Mouse (Mus musculus) T-helper 17 cell (primary cell): Measurements from ENCODE around the gene Ebf1.
"Not testable (repeated sequence)": the region's sequence is repeated elsewhere in the genome, so short reads cannot be mapped to it uniquely, and the experiment has no call there.

ENCODE experiments used
- in situ Hi-C, 2 experiments: fragments of 300-600 bp; cut with MboI, MseI; formaldehyde crosslinking; loops; 1 replicate in 1 of 2; 2 replicates in 1 of 2; pipeline ENCODE4 v1.15.1; 2025; ENCODE audit warnings: high pct_unique_total_duplicates in 2 of 2

Ebf1 gene

DNA sequence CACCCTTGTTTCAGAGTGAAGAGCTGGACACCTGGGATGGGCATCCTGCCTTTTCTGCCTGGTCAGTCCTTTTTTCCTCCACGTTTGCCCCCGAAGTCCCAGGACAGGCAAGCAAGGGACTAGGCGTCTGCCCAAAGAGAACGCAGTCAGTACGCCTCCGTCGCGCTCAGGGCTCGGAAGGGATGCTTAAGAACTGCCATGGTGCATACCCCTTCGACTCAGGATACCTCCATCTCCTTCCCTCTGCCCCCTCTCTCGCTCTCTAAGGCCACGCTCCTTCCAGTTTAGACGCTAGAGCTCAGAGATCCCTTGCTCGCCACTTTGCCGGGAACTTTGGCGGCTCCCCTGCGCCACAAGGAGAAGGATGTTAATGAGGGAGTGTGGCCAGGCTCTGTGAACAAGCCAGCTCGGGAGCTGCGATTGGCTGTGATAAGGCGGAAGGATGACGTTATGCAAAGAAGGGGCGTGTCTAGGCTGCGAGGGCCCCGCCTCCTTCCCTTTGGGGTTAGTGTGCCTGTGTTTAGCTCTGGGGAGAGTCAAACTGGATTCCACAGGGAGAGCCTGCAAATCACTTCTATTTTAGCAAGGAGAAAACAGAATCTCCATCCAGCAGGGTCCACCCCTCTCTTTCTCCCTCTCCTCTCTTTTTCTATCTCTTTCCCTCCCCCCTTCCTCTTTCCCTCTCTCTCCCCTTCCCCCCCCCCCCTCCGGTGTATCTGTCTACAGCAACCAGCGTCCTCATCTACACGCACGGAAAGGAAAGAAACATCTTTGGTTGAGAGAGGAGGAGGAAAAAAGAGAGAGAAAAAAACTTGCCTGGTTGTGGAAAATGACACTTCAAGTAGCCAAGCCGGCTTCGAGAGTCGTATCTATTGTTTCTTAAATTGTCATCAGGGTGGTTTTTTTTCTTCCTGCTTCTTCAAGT lies at the start of gene Ebf1:
Gene Ebf1 (plus strand): TSS at position 530 of the 925 bp plus-strand sequence.
- in situ Hi-C loops: loop anchor here in 1 of 2 experiments (10.0 kb wide), 1 partner anchor 108 kb away; no protein-coding TSS in a partner anchor

DNA sequence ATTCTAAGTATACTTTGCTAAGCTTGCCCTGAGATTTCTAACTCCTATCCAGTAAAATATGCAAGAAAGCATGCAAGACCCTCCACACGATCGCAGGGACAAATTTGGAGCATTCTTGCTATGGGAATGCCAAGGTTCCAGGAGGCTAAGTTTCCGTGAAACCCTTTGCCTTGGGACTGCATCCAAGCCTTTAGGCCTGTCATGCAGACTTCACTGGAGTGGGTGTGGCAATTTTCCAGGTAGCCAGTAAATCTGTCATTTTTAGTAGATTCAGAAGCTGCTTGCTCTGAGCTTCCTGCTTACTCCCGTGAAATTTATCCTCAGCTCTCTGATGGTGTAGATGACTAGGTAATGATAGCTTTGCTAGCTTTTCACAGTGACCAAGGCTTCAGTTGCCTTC lies 46.8 kb upstream of the Ebf1 start:
- in situ Hi-C loops: not testable (repeated sequence)

DNA sequence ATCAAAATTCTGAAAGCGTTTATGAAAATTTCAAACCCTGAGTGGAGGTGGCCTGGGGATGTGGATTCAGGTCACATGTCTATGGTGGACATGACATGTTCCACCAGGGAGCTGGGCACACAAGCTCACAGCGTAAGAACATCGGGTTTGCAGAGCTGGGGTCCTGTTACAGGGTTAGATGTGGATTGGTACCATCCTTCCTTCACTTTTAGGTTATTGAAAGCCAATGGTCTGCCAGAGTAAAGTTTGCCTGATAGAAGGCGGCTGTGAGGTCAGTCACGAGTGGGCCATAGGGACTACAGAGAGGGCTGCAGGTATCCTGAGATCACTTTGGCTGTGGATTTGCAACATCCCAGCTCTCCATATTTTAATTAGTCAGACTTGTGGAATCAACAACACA lies 44.3 kb upstream of the Ebf1 start:
- in situ Hi-C loops: no loop called here

DNA sequence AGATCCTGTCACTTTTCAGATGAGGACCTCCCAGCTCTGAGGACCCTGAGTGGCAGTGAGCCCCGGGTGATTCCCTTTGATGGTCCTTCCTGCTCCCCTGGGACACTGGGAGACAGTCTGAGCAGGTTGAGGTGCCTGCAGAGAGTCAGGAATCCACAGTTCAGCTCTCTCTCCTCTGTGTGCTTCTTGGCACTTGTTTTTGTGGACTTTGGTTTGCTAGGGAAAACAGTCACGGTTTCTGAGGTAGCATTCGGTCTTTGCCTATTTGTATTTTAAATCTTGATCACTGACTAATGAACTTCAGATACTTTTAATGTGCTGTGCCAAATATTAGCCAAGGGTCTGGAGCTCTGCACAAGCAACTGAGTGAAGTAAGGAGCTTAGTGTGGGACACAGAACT lies 43.7 kb upstream of the Ebf1 start:
- in situ Hi-C loops: no loop called here

DNA sequence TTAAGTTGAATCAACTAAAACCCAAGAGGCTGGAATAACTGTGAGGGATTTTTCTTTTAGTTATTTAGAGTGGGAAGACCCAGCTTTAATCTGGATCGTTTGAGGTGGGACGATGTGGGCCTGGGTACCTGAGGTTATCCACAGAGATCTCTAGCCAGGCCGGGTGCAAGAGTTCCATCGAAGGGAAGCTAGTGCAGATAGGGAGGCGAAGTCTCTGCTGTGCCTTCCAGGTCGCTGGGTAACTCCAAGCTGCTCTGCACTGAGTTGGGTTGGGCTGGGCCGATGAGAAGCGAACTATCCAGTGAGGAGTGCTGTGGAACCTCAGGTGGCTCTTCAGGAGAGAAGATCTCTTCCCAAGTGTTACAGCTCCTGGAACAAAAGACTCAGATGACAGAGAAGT lies 42.7 kb upstream of the Ebf1 start:
- in situ Hi-C loops: no loop called here

DNA sequence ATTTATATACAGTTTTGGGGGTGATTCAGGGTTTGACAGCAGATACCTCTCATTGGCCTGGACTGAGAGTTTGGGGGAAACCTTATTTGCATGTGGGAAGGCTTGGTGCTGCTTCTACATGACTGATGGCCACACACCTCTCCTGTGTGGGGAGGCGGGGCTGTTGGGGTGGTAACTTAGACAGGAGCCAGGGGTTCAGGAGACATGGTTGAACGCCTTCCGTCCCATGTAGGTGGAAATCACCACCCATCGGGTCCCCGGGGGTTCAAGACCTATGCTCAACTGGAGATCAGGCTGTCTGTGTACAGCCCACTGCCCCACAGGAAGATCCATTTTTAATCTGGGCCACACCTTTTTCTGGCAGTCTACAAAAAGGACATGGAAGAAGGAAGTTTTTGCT lies 42.3 kb upstream of the Ebf1 start:
- in situ Hi-C loops: loop anchor here in 1 of 2 experiments (25.0 kb wide), 2 partner anchors 612 to 1062 kb away; no protein-coding TSS in a partner anchor

DNA sequence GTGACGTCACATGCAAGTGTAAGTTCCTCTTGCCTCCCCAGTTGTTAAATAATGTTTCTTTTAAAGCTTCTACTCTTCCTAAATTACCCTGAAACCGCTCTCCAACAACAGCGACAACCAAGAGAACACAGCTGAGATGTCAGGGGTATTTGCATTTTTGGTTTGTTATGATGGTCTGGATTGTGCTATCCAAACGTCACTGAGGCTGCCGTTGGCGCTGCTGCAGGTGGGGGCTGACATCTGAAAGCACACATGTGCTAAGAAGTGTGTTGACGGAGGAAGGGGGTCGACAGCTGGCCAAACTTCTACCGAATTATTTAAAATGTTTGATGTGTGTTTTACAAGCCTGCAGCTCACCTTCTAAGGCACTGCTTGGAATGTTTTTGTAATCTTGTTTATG lies 39.2 kb upstream of the Ebf1 start:
- in situ Hi-C loops: loop anchor here in 1 of 2 experiments (25.0 kb wide), 2 partner anchors 609 to 1059 kb away; no protein-coding TSS in a partner anchor

DNA sequence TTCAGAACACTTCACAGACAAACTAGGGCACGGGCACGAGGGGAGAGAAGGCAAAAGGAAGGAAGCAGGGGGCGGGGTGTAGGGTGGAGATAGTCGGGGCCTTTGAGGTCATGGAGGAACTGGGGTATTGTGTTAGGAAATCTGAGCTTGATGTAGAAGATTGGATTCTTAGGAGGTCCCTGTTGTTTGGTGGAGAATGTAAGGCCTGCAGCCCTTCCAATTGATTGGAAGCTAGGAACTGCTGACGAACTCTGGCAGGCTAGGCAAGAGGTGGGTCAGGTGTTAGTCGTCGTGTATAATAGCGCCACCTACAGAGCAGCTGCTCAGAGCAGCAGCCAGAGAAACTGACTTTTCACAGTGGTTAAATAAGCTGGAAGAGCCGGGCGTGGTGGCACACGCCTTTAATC lies 35.8 kb upstream of the Ebf1 start:
- in situ Hi-C loops: loop anchor here in 1 of 2 experiments (25.0 kb wide), 2 partner anchors 606 to 1056 kb away; no protein-coding TSS in a partner anchor

DNA sequence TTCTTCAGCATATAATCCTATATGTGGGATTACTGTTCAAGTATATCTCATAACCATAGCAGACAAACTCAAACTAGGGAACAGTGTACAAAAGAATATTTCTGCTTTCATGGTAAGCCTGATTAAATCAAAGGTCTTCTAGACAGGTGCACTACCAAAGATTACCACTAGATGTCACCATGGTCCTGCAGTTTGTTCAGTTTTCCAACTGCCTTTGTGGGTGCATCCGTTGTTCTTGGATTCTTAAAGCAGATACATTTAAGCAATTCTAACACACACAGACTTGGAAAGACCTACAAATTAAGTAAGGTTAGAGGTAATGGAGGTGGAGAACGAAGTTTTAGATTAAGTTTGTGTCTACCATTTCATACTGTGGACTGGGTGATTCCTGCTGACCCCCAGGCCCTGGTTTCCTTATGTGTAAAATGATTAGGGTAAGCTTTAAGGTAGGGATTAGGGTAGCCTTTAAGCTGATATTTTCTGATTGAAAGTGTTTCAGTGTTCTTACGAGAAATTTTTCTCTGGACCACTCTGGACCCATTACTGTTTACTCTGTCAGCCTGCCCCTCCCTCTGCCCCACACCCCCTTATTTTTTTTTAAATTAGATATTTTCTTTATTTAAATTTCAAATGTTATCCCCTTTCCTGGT lies 30.9 kb upstream of the Ebf1 start:
- in situ Hi-C loops: loop anchor here in 1 of 2 experiments (5.0 to 25.0 kb wide), 4 partner anchors 601 to 1091 kb away; no protein-coding TSS in a partner anchor

DNA sequence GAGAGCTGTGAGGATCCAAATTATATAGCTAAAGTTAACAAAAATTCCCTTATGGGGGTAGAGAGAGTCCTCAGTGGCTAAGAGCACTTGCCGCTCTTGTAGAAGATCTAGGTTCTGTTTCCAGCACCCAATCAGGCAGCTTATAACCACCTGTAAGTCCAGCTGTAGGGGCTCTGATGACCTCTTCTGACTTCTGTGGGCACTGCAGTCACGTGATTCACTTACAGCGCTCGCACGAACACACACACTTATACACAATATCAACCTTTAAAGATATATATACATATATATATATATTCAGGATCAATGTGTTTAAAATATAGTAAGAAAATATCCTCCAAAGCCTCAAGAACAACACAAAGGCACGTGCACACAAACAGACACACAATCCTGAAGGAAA lies 24.1 kb upstream of the Ebf1 start:
- in situ Hi-C loops: loop anchor here (5.0 to 25.0 kb wide), 3 partner anchors 594 to 1044 kb away; no protein-coding TSS in a partner anchor

DNA sequence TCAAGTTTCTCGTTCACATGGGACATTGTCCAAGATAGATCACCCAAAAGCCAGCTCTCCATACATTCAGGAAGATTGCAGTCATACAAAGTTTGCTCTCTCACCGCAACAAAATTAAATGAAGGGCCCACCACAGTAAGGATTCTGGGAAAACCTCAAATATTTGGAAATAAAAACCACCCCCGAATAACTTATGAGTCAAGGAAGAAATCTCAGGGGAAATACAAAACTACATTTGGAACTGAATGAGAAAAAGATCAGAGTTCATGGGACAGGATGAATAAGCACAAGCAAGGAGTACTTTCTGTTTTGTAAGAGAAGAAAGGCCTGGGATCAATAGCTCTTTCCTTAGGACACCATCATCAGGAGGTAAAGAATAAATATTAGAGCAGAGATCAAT lies 22.3 kb upstream of the Ebf1 start:
- in situ Hi-C loops: loop anchor here (5.0 to 25.0 kb wide), 4 partner anchors 418 to 1043 kb away; no protein-coding TSS in a partner anchor

DNA sequence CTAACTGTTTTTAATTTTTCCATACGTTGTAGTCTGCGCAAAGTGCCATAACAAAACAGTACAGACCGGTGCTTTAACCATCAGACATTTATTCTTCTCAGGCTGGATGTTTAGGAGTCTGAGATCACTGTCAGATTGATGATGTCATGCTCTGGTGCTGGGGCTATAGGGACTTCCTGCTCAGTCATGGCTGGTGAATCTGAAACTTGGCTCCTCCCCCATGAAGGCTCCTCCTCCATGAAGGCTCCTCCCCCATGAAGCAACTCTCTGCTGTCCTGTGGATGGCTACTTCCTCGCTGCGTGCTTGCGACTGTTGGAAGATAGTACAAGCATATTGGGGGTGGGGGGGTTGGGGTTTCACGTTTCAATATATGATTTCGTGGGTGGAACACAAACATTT lies 10.2 kb upstream of the Ebf1 start:
- in situ Hi-C loops: loop anchor here in 1 of 2 experiments (5.0 to 10.0 kb wide), 2 partner anchors 215 to 928 kb away; no protein-coding TSS in a partner anchor

DNA sequence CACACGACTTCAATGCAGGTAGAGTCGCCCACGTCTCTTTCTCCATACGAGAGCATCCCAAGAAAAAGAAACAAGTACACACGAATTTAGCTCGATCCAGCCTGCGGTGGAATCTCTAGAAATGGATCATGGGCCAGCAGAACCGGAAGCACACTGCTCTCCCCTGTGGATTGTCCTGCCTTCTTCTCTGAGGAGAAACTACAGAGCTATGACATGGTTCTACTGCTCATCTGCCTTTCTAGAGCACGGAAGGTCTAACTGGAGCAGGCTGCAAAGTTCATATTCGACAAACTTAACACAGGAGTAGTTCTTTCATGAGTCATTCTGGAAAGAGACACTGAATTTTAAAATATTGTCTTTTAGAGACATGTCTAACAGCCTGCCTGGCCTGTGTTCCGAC lies 8.5 kb upstream of the Ebf1 start:
- in situ Hi-C loops: loop anchor here in 1 of 2 experiments (5.0 to 10.0 kb wide), 2 partner anchors 214 to 926 kb away; no protein-coding TSS in a partner anchor

DNA sequence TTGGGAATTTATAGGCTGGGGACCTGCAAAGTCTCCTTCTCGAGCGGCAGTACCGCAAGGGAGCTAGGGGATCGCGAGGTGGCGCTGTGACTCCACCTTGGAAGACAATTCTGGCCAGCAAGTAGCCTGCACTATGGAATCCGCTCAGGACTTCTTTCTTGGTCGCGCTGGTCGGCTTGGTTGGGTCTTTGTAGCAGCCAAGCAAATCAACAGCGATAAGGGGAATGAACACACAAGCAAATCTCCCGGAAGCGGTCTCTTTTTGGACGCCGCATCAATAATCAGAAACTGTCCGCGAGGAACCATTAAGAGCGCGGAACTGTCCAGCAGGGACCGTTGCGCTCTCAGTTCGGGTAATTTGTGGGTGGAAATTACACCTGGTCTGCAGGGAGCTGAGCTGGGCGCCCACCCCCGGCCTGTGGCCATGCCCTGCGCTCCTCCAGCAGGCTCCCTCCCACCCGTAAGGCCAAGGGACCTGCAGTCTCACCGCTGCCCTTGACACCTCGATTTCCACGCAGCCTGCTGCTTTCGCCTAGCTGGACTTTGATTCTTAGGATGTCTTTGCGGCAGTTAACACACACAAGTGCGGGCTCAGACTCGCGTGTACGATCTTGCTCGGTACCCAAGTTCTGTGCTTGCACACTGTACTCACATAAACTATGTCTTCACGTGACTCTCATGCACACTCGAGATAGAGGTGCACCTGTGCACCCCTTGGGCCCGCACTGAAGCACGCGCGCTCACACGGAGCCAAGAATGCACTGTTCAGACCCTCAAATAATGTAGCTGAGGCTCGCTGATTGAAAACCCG lies 5.9 kb upstream of the Ebf1 start:
- in situ Hi-C loops: loop anchor here (5.0 to 10.0 kb wide), 2 partner anchors 114 to 396 kb away; no protein-coding TSS in a partner anchor

DNA sequence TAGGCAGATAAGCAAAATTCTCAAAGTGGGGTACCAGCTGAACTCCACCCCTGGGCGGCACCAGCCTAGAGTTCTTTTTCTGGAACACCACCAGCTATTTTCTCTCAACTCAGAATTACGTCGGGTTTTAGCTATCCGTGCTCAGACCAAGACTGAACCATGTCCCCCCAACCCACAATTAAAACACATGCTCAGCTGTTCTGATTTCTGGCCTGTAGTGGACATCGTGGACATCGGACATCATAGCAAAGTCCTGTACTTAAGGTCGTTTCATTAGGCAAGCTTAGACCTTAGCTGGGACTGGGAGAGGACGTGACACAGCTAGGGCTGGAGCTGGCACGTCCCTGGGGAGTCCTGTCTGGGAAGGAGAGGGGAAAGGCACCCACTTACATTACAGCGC lies 5.0 kb upstream of the Ebf1 start:
- in situ Hi-C loops: loop anchor here (5.0 to 10.0 kb wide), 2 partner anchors 113 to 395 kb away; no protein-coding TSS in a partner anchor

DNA sequence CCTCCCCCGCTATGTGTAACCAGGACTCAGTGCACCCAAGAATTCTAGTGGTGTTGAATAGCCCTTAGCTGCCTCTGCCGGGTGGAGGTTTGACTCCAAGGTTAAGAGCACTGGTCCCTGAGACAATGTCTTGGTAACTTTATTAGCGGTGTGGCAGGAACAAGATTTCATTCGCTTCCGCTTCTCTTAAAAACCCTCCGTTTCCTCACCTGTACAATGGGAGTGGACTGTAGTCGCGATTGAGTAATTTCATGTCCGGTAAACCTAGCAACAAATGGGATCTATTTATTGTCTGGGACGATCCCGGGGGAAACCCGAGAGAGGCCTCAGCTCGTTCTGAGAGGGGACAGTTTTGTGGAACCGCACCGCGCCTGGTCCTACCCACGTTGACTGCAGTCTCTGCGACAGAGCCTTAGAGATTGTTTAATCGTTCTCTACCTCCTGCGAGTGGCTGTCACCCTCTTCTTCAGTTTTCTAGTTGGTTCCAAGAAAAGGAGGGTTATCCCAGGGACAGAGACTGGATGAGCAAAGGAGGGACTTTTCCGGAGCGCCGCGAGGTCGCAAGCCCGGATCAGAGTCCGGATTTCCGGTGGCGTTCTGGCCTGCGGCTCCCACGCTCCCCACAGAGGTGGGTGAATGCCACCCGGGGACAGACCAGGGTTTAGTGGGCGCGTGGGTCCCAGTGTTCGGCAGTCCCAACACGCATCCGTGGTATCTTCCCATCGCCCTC lies 4.3 kb upstream of the Ebf1 start:
- in situ Hi-C loops: loop anchor here (5.0 to 10.0 kb wide), 2 partner anchors 112 to 394 kb away; no protein-coding TSS in a partner anchor

DNA sequence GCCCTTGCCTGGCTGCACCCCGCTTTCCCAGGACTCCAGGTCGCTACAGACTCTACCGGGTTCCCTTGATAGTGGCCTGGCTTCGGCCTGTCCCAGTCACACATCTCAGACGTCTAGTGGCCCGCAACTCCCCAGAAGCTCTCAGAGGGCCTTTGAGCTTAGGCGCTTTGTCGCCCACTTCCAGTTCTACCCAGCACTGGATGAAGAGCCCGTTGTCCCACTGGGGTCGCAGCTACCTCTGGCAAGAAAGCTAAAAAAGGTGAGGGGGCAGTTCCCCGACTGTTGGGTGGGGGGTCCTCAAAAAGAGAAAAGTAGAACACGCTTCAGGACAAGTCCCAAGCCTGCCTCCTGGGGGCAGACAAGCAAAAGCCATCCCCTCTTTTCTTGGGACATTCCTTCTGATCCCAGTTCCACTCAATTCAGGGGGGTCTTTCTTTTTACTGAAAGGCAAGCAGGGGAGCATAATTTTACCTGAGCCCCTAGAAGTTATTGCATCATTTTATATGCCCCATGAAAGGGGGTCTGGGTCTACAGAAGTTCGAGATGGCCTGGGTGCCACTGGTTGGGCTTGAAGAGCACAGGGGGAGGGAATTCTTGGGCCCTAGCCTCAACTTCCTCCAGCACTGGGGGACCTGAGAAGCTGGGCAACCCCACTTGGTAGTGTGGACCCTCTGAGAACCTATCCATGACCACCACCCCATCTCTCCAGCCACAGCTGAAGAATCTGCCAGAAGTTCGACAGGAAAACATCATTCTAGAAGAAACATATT lies 3.5 kb upstream of the Ebf1 start:
- in situ Hi-C loops: loop anchor here (5.0 to 10.0 kb wide), 2 partner anchors 111 to 394 kb away; no protein-coding TSS in a partner anchor

DNA sequence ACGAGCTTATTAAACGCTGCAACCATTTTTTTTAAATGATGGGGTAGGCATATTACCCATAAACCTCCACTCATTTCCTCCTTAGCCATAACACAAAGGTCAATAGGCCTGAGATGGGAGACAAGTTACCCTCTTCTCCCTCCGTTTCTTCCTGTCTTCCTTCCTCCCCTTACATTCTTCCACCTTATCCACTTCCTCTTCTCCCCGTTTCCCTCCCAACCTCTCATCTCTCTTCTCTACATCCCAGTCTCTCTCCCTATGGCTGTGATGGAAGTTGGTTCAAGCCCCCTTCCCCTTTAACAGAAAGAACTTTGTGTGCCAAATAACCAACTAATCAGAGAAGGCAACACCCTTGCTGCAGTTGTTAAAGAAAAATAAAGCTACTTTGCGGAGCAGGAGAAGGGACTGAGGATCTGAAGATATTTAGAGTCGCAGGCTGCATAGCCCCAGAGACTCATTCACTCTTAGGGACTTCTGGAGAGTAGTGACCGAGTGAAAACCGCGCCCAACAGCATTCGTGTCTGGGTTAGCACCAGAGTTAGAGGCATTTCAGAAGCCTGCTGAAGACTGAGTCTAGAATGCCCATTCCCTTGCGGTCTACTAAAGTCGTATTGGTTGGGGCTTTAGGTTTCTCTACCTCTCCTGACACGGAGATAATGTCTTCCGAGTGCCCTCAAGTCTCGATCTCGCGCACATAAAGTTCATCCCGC lies 884 bp upstream of the Ebf1 start:
- in situ Hi-C loops: loop anchor here in 1 of 2 experiments (10.0 kb wide), 1 partner anchor 109 kb away; no protein-coding TSS in a partner anchor
